Mouse (Mus musculus): ENCODE data around the gene Ldb2.

The Ldb2 gene

GRCm38 (mm10) chr5:44799053-44799860 lies at the start of gene Ldb2:
Gene Ldb2, minus strand, starts transcription at chr5:44799680.
- no peak for DNase-seq (ENCODE audit: extremely low read depth, low read depth)

- DNase-seq (ENCODE audit: extremely low read depth, low read depth), result no peak
Measured at GRCm38 (mm10) chr5:44831287-44831686, 31.8 kb upstream of the Ldb2 start.

GRCm38 (mm10) chr5:44815506-44815905 lies 16.0 kb upstream of the Ldb2 start:
- DNase-seq (ENCODE audit: extremely low read depth, low read depth), result no peak

GRCm38 (mm10) chr5:44805960-44806359 lies 6.5 kb upstream of the Ldb2 start:
- DNase-seq (ENCODE audit: extremely low read depth, low read depth), result no peak

- no peak for DNase-seq (ENCODE audit: extremely low read depth, low read depth)
Measured at GRCm38 (mm10) chr5:44801100-44801499, 1.6 kb upstream of the Ldb2 start.

- DNase-seq (ENCODE audit: extremely low read depth, low read depth), result no peak
Measured at GRCm38 (mm10) chr5:44799861-44800260, 381 bp upstream of the Ldb2 start.

GRCm38 (mm10) chr5:44798493-44798892 lies 987 bp downstream of the Ldb2 start:
- DNase-seq (ENCODE audit: extremely low read depth, low read depth), result no peak

GRCm38 (mm10) chr5:44798056-44798455 lies 1.4 kb downstream of the Ldb2 start:
- no peak for DNase-seq (ENCODE audit: extremely low read depth, low read depth)

- DNase-seq (ENCODE audit: extremely low read depth, low read depth), result no peak
Measured at GRCm38 (mm10) chr5:44784591-44784990, 14.9 kb downstream of the Ldb2 start.

- DNase-seq (ENCODE audit: extremely low read depth, low read depth), result no peak
Measured at GRCm38 (mm10) chr5:44779340-44779739, 20.1 kb downstream of the Ldb2 start.

GRCm38 (mm10) chr5:44768472-44768871 lies 31.0 kb downstream of the Ldb2 start:
- DNase-seq (ENCODE audit: extremely low read depth, low read depth), result no peak

GRCm38 (mm10) chr5:44764911-44765310 lies 34.6 kb downstream of the Ldb2 start:
- no peak for DNase-seq (ENCODE audit: extremely low read depth, low read depth)

GRCm38 (mm10) chr5:44759178-44759577 lies 40.3 kb downstream of the Ldb2 start:
- DNase-seq (ENCODE audit: extremely low read depth, low read depth), result no peak

GRCm38 (mm10) chr5:44754156-44754910 lies 45.1 kb downstream of the Ldb2 start:
- DNase-seq (ENCODE audit: extremely low read depth, low read depth), result no peak

- DNase-seq (ENCODE audit: extremely low read depth, low read depth), result no peak
Measured at GRCm38 (mm10) chr5:44745706-44746105, 53.8 kb downstream of the Ldb2 start.

GRCm38 (mm10) chr5:44736366-44736765 lies 63.1 kb downstream of the Ldb2 start:
- no peak for DNase-seq (ENCODE audit: extremely low read depth, low read depth)

GRCm38 (mm10) chr5:44734131-44734723 lies 65.3 kb downstream of the Ldb2 start:
- no peak for DNase-seq (ENCODE audit: extremely low read depth, low read depth)

GRCm38 (mm10) chr5:44729646-44730310 lies 69.7 kb downstream of the Ldb2 start:
- DNase-seq (ENCODE audit: extremely low read depth, low read depth), result no peak

GRCm38 (mm10) chr5:44727995-44728394 lies 71.5 kb downstream of the Ldb2 start:
- no peak for DNase-seq (ENCODE audit: extremely low read depth, low read depth)

- no peak for DNase-seq (ENCODE audit: extremely low read depth, low read depth)
Measured at GRCm38 (mm10) chr5:44726546-44727476, 72.7 kb downstream of the Ldb2 start.

GRCm38 (mm10) chr5:44725501-44725900 lies 74.0 kb downstream of the Ldb2 start:
- DNase-seq (ENCODE audit: extremely low read depth, low read depth), result no peak
